Mouse (Mus musculus) cerebellum, adult 2 months (tissue): ENCODE data around the gene E330017A01Rik. TPM values are rescaled to one million over a fixed set of nuclear protein-coding genes. Genes with fewer than 3 reads are reported as not detected.

ENCODE experiments used
- DNase-seq, 2 experiments: peaks; one replicate each; pipeline ENCODE4 v3.0.0; 2021
- H3K27ac ChIP-seq: fragments of 200-500 bp; 2 replicates; pipeline ENCODE4 v1.5.1; 2012; ENCODE audit warnings: low read length, control low read depth, inconsistent platforms; ENCODE audit not compliant: insufficient read depth
- H3K27me3 ChIP-seq: fragments of 200-500 bp; 2 replicates; pipeline ENCODE4 v1.6.1; 2012; ENCODE audit warnings: inconsistent platforms, mild to moderate bottlenecking, low read length, moderate library complexity; ENCODE audit not compliant: control insufficient read depth, insufficient read depth
- H3K4me1 ChIP-seq: fragments of 200-500 bp; 2 replicates; pipeline ENCODE4 v1.6.1; 2011; ENCODE audit warnings: low read length; ENCODE audit not compliant: control insufficient read depth, insufficient read depth
- H3K4me3 ChIP-seq: fragments of 200-500 bp; replicated peaks from 2 replicates; pipeline ENCODE3; 2011; ENCODE audit warnings: mild to moderate bottlenecking, low read depth, low read length, control low read depth; ENCODE audit not compliant: insufficient read depth
- CTCF ChIP-seq: fragments of 200-500 bp; IDR thresholded peaks from 2 replicates; pipeline ENCODE4 v1.5.1; 2011; ENCODE audit warnings: low read depth, mild to moderate bottlenecking, control low read depth, low read length, moderate library complexity, borderline replicate concordance; ENCODE audit not compliant: insufficient read depth
- POLR2A ChIP-seq: fragments of 200-500 bp; IDR thresholded peaks from 2 replicates; pipeline ENCODE4 v1.6.1; 2011; ENCODE audit warnings: low read length, control low read depth, borderline replicate concordance; ENCODE audit not compliant: insufficient read depth
- WGBS: fragments of 180-500 bp; shearing (Covaris S2); methylation state at CpG from one replicate; pipeline ENCODE4 v1.1.7; 2018; 5-methylcytosine and 5-hydroxymethylcytosine counted together
- polyA plus RNA-seq: library from polyadenylated mRNA; depleted of rRNA; stranded (reverse); fragments of >200 nt; gene quantifications from 2 replicates; pipeline ENCODE4 v1.2.3, GENCODE M21; 2012

Gene E330017A01Rik
- polyA plus RNA-seq, 1 experiment: not detected

DNA sequence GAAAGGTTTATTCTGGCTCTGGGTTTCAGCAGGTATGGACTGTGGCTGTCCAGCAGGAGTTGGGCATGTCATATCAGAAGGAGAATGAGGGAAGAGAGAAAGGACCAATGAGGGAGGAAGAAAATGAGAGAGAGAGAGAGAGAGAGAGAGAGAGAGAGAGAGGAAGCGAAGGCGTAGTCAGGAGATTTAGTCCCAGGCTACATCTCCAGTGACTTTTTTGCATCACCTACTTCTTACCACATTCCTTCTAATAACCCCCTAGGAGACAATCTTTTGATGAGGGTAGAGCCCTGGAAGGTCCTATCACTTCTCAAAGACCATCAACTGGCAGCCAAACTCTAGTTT, 10.2 kb downstream of the E330017A01Rik start:
- H3K4me3 ChIP-seq: no peak overlapping the region
- WGBS: 97% methylated on average over 2 of the region's 2 CpGs
- TF ChIP-seq CTCF (no peak), POLR2A (no peak)

DNA sequence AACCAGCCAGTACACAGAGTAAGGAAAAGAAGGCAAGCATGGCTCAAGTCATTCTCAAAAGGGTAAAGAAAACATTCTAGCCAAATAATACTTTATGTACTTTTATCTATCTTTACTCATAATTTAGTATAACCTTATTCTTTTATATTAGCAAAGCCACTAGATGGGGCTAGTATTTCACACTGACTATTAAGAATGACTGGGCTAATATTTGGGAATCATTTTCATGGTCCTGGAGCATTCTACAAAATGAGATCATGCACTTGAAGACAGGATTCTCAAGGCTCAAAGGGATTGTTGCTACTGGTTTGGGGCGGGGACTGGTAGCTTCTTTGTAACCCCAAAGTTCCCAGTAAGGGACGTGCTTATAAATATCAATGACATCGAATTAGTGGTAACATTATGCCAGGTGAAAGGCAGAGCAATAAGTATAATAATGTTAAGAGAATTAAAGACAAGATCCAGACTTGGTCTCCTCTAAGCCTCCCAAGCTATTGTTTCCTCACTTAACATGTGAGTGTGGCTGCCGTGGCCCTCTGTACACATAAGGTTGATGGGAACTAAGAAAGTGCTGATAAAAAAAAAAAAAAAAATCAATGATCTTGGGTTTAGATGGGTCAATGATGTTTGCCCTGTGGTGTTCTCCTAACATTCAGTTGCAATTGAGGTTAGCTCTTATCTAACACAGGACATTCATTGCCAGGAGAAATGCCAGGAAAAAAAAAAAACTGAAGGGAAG, 10.8 kb downstream of the E330017A01Rik start:
- Histone ChIP-seq H3K27ac (no peak overlapping the region), H3K4me3 (no peak overlapping the region), H3K4me1 (no peaks in the 10 kb centered on the region), H3K27me3 (no peaks in the 10 kb centered on the region)
- 88% methylated on average over 4 of the region's 4 CpGs for WGBS
- DNase-seq: no peak
- TF ChIP-seq POLR2A: no peak

More for the DNA sequence above, 10.2 kb downstream of the E330017A01Rik start:
- no peak for DNase-seq
- no peaks in the 10 kb centered on the region for H3K27me3 ChIP-seq
- no peak overlapping the region for H3K27ac ChIP-seq
- H3K4me1 ChIP-seq: no peaks in the 10 kb centered on the region

GRCm38 (mm10) chr16:58623944-58624343, 14.6 kb downstream of the E330017A01Rik start:
- no peaks in the 10 kb centered on the region for H3K4me1 ChIP-seq
- no peak overlapping the region for H3K4me3 ChIP-seq
- no peaks in the 10 kb centered on the region for H3K27me3 ChIP-seq
- no peak for TF ChIP-seq POLR2A
- TF ChIP-seq CTCF: peak; percentile 43; the same call in 1 of the 2 replicates
- no peak overlapping the region for H3K27ac ChIP-seq
- DNase-seq: peak; percentile 9 to 10
- WGBS: 79% methylated on average over 6 of the region's 6 CpGs

GRCm38 (mm10) chr16:58623114-58623513, 15.4 kb downstream of the E330017A01Rik start:
- no peaks in the 10 kb centered on the region for H3K27me3 ChIP-seq
- no peak overlapping the region for H3K4me3 ChIP-seq
- H3K4me1 ChIP-seq: no peaks in the 10 kb centered on the region
- 86% methylated on average over 4 of the region's 4 CpGs for WGBS
- TF ChIP-seq CTCF (no peak), POLR2A (no peak)
- DNase-seq: no peak
- H3K27ac ChIP-seq: no peak overlapping the region

DNA sequence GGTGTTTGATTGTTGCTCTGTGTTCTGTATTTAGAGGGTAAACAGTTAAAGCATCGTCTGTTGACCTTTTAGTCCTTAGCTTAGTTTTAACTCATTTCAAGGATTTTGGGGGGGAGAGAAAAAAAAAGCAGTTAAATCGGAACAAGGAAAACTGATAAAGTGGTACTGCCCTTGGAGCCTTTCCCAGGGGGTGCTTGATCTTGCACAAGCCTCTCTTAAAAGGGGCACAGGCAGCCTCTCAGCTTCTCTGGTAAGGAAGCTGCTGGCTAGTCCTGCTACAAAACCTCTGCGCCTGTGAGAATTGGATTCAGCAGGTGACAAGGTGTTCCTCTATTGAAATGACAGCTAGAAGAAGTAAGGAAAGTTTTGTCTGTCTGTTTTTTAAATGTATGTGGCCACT, 16.2 kb downstream of the E330017A01Rik start:
- no peak overlapping the region for H3K27ac ChIP-seq
- no peak for DNase-seq
- H3K4me3 ChIP-seq: no peak overlapping the region
- WGBS: 91% methylated on average over 3 of the region's 3 CpGs
- H3K27me3 ChIP-seq: no peaks in the 10 kb centered on the region
- TF ChIP-seq POLR2A (no peak), CTCF (no peak)
- no peaks in the 10 kb centered on the region for H3K4me1 ChIP-seq

- H3K4me1 ChIP-seq: no peaks in the 10 kb centered on the region
- no peaks in the 10 kb centered on the region for H3K27me3 ChIP-seq
- H3K4me3 ChIP-seq: no peak overlapping the region
- H3K27ac ChIP-seq: no peak overlapping the region
- DNase-seq: no peak
- TF ChIP-seq POLR2A (no peak), CTCF (no peak)
Measured at GRCm38 (mm10) chr16:58617346-58617745, 21.2 kb downstream of the E330017A01Rik start.

GRCm38 (mm10) chr16:58616878-58617277, 21.7 kb downstream of the E330017A01Rik start, which contains the start of gene Gm813:
TSS of gene Gm813 (minus strand) at chr16:58616978.
- Histone ChIP-seq H3K4me1 (no peaks in the 10 kb centered on the region), H3K27me3 (no peaks in the 10 kb centered on the region), H3K27ac (no peak within 1 kb of the TSS), H3K4me3 (no peak within 1 kb of the TSS)
- no peak for DNase-seq
- no peak for TF ChIP-seq POLR2A
- no peak for TF ChIP-seq CTCF
- WGBS: 91% methylated on average over 6 of the region's 6 CpGs

DNA sequence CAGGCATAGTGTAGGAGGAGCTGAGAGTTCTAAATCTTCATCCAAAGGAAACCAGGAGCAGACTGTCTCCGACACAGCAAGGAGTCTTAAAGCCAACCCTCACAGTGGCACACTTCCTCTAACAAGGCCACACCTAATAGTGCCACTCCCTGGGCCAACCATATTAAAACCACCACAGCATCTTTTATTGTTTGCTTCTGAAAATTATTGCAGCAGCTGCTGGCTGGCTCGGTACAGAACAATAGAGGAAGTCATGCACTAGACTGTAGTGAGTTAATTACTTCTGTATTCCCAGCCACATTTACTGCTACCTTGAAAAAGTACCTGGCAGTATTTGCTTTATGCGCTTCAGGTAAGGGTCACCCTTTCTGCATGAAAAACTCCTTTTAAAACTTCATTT, 25.6 kb downstream of the E330017A01Rik start:
- 77% methylated on average over 3 of the region's 3 CpGs for WGBS
- Histone ChIP-seq H3K4me1 (no peaks in the 10 kb centered on the region), H3K4me3 (no peak overlapping the region), H3K27me3 (no peaks in the 10 kb centered on the region), H3K27ac (no peak overlapping the region)
- no peak for DNase-seq
- TF ChIP-seq POLR2A (no peak), CTCF (no peak)
